Mouse (Mus musculus) intestine, embryonic 14.5 days (tissue): ENCODE data around the gene Aip. TPM values are rescaled to one million over a fixed set of nuclear protein-coding genes. Genes with fewer than 3 reads are reported as not detected.
A peak's percentile ranks its signal among the peaks of the same experiment; 100 is the strongest.

ENCODE experiments used
- ATAC-seq: fragments of 200-750 bp; cut with Nextera tagmentation; replicated peaks from 2 replicates; pipeline ENCODE4 v1.8.0; 2017; ENCODE audit warnings: low read depth, moderate number of reproducible peaks, moderate TSS enrichment, moderate library complexity; ENCODE audit not compliant: low FRiP score, low TSS enrichment
- DNase-seq: peaks from one replicate; pipeline ENCODE4 v3.0.0-alpha.2; 2018; ENCODE audit warnings: low spot score
- H3K27ac ChIP-seq: fragments of 300-500 bp; sonication (generic); 2 replicates; pipeline ENCODE4 v1.5.1; 2014; ENCODE audit warnings: low read depth, mild to moderate bottlenecking, control low read depth
- H3K27me3 ChIP-seq: fragments of 300-500 bp; sonication (generic); replicated peaks from 2 replicates; pipeline ENCODE4 v1.6.1; 2014; ENCODE audit warnings: low read length, control low read depth; ENCODE audit not compliant: control insufficient read depth, insufficient read depth
- H3K36me3 ChIP-seq: fragments of 300-500 bp; sonication (generic); 2 replicates; pipeline ENCODE4 v1.6.1; 2014; ENCODE audit warnings: low read length, control low read depth; ENCODE audit not compliant: control insufficient read depth, insufficient read depth
- H3K4me1 ChIP-seq: fragments of 300-500 bp; sonication (generic); replicated peaks from 2 replicates; pipeline ENCODE4 v1.6.1; 2014; ENCODE audit warnings: low read length, control low read depth, mixed read lengths; ENCODE audit not compliant: control insufficient read depth, insufficient read depth
- H3K4me2 ChIP-seq: fragments of 300-500 bp; sonication (generic); 2 replicates; pipeline ENCODE4 v1.6.1; 2014; ENCODE audit warnings: low read length
- H3K4me3 ChIP-seq: fragments of 300-500 bp; sonication (generic); 2 replicates; pipeline ENCODE4 v1.5.1; 2014; ENCODE audit warnings: low read depth, low read length, control low read depth, mixed read lengths
- H3K9ac ChIP-seq: fragments of 300-500 bp; sonication (generic); 2 replicates; pipeline ENCODE4 v1.6.1; 2014; ENCODE audit warnings: mild to moderate bottlenecking, low read length
- H3K9me3 ChIP-seq: fragments of 300-500 bp; sonication (generic); 2 replicates; pipeline ENCODE4 v1.6.1; 2016; ENCODE audit warnings: low read length, control low read depth; ENCODE audit not compliant: control insufficient read depth
- WGBS: fragments of 180-500 bp; shearing (Covaris S2); extraction: QIAGEN DNeasy Blood & Tissue Kit; methylation state at CpG from one replicate; pipeline ENCODE4 v1.1.7; 2014; 5-methylcytosine and 5-hydroxymethylcytosine counted together
- polyA plus RNA-seq: library from polyadenylated mRNA; unstranded; fragments of >200 nt; fragmentation: Nextera tagmentation; extraction: Ambion mirVana; gene quantifications from 2 replicates; pipeline ENCODE4 v1.2.1, GENCODE M21; 2014

The Aip gene
- polyA plus RNA-seq, 1 experiment from 2014 or later, result 89.7 TPM

DNA sequence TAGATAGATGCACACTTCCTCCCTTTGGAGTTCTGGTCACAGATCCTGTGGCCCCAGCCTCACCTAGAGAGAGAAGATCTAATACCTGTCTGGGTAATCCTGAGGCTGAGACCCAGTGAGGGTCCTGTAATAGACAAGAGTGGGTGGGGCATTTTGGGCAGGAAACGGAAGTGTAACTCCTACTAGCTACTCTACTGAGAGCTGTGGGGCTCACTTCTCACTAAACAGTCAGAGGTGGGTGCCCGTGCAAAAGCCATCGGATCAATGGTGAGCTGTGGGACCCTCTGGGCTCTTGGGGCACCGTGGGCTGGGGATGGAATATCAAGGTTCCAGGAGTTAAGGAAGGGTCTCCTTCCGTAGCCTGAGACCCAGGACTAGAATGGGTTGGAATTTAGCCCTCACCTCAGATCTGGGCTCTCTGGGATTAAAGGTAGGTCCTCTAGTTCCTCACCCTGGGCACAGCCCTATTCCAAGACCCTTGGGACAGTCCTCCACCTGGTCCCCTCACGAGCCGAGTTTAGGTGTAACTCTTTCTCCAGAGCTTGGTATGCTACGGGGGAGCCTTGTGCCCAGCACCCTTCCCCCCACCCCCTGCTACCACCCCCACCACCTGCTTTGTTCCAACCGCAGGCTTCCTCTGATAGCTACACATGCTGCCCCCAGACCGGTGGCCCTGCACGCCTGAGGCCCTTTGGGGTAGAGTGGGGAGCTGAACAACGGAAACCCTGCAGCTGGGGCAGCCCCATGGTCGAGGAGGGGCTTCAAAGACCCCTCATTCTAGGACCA is 29.0 kb upstream of the Aip start:
- DNase-seq (no peak), ATAC-seq (no peak)
- Histone ChIP-seq H3K9me3 (no peaks in the 10 kb centered on the region), H3K27ac (no peak overlapping the region), H3K9ac (no peak overlapping the region), H3K4me2 (no peak overlapping the region), H3K4me3 (no peak overlapping the region), H3K4me1 (peaks cover 3% of the 10 kb centered on the region; the same call in 1 of the 2 replicates), H3K27me3 (no peaks in the 10 kb centered on the region), H3K36me3 (peaks cover 67% of the 10 kb centered on the region)
- 77% methylated on average over 13 of the region's 13 CpGs for WGBS

DNA sequence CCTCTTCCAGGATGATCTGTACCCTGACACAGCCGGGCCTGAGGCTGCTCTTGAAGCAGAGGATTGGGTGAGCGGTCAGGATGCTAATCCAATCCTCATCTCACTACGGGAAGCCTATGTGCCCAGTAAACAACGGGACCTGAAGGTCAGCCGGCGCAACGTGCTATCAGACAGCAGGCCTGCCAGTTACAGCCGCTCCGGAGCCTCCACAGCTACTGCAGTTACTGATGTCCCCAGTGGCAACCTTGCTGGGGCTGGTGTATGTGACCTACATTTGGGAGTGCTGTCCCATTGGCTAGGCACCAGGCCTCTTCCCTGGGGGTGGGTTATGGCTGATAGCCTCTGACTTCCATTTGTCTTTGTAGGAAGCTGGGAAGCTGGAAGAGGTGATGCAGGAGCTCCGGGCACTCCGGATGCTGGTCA is 27.6 kb upstream of the Aip start, which contains the start of gene Ptprcap:
Gene Ptprcap, plus strand, starts transcription at position 373 of the 423 bp plus-strand sequence.
- H3K4me3 ChIP-seq, result no peak within 1 kb of the TSS
- H3K4me2 ChIP-seq, result no peak within 1 kb of the TSS
- H3K36me3 ChIP-seq, result peaks cover 55% of the 10 kb centered on the region
- no peaks in the 10 kb centered on the region for H3K9me3 ChIP-seq
- no peak within 1 kb of the TSS for H3K9ac ChIP-seq
- no peak for ATAC-seq
- no peak within 1 kb of the TSS for H3K27ac ChIP-seq
- H3K27me3 ChIP-seq, result no peaks in the 10 kb centered on the region
- WGBS, result 71% methylated on average over 11 of the region's 11 CpGs
- no peak for DNase-seq
- peaks cover 11% of the 10 kb centered on the region for H3K4me1 ChIP-seq

DNA sequence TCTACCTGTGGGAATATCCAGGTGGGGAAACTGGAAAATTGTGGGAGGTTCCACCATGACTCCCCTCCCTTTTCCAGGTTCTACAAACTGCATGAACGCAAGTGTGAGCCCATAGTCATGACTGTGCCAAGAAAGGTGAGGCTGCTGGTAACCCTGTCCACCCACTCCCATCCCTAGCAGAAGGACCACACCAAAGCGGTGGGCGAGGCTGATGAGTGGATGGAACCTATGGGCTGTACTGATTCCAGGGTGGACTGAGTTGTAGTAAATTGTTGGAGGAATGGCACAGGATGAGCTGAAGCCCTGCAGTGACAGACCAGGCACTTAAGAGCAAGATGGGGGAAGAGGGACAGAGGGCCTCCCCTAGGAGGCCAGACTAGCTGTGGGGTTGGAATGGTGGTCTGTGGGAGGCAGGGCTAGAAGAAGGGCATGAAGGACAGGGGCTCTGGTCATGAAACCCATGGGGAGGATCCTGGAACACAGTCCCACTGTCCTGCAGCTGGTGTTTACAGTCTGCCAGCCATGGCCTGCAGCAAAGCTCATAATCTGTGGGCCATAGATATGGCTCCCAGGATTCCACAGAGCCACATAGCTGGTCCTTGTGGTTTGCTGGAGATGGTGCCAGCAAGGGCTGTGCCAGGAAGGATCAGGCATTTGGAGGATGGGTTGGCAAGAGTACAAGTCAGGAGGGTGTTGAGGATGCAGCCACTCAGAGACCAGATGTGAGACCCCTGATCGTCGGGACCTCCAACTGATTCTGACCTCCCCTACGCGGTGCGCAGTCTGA is 27.0 kb upstream of the Aip start:
- no peak overlapping the region for H3K9ac ChIP-seq
- peaks cover 49% of the 10 kb centered on the region for H3K36me3 ChIP-seq
- H3K4me3 ChIP-seq, result no peak overlapping the region
- no peaks in the 10 kb centered on the region for H3K27me3 ChIP-seq
- H3K4me1 ChIP-seq, result peaks cover 17% of the 10 kb centered on the region
- 90% methylated on average over 8 of the region's 8 CpGs for WGBS
- no peak overlapping the region for H3K4me2 ChIP-seq
- DNase-seq (no peak), ATAC-seq (no peak)
- H3K9me3 ChIP-seq, result no peaks in the 10 kb centered on the region
- H3K27ac ChIP-seq, result no peak overlapping the region

DNA sequence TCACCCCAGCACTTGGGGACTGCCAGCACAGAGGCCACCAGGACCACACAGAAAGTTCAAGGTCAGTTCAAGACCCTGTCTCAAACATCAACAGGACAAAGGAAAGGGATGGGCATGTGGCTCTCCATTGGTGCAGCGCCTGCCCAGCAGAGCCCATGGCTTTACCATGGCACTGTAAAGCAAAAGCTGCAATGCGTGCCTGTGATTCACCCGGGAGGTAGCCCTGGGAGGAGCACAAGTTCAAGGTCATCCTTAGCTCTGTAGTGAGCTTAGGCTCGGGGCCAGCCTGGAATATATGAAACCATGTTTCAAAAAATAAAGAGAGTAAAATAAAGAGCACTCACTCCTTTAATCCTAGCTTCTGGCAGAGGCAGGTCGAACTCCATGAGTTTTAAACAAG is 26.2 kb upstream of the Aip start:
- 85% methylated on average over 5 of the region's 5 CpGs for WGBS
- peaks cover 17% of the 10 kb centered on the region for H3K4me1 ChIP-seq
- H3K27ac ChIP-seq, result no peak overlapping the region

DNA sequence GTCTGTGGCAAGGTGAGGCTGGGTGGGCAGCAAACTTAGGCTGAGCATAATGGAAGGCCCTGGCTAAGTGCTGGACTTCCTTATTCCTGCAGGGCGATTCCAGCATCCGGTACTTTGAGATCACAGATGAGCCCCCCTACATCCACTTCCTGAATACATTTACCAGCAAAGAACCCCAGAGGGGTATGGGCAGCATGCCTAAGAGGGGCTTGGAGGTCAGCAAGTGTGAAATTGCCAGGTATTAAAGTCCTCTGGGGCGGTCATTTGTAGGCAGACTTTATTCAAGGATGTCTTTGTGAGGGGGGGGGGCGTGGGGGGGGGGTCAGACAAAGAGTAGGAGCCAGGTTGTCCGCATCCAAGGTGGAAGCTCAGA is 25.8 kb upstream of the Aip start:
- WGBS, result 79% methylated on average over 4 of the region's 5 CpGs

More for the DNA sequence above, 26.2 kb upstream of the Aip start:
- no peak overlapping the region for H3K4me3 ChIP-seq
- peaks cover 41% of the 10 kb centered on the region for H3K36me3 ChIP-seq
- H3K4me2 ChIP-seq, result no peak overlapping the region
- ATAC-seq (no peak), DNase-seq (no peak)
- H3K9ac ChIP-seq, result no peak overlapping the region
- H3K9me3 ChIP-seq, result no peaks in the 10 kb centered on the region
- no peaks in the 10 kb centered on the region for H3K27me3 ChIP-seq

DNA sequence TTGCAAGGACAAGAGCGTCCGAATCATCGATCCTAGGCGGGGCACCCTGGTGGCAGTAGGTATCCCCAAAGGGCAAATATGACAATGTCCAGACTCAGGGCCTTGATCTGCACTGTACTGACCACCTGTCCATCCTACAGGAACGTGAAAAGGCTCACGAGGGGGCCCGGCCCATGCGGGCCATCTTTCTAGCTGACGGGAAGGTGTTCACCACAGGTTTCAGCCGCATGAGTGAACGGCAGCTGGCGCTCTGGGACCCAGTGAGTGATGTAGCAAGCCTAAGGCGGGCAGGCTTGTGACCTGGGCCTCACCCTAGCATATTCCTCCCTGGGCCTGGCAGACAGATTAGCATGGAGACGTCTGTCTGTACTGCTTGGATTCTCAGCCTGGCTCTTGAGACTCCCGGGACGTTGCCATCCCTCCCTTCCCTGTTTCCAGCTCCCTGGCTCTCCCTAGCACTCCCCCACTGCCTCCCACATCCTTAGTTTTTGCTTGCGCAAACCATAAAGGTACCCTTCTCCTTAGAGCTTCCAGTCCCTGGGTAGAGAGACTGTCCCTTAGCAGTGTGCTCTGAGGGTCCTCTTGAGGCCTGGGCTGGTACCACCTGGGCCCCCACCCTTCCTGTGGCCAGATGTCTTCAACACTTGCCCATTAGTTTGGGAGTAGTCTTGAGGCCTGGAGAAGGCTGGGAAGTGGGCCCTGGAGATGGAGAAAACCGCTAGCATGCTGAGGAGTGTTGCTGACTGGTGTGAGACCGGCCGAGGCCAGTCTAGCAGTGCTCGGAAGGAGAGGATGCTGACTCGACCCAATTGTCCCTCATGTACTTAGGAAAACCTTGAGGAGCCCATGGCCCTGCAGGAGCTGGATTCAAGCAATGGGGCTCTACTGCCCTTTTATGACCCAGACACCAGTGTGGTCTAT is 25.2 kb upstream of the Aip start:
- no peak for DNase-seq
- Histone ChIP-seq H3K4me2 (no peak overlapping the region), H3K27me3 (no peaks in the 10 kb centered on the region), H3K9ac (no peak overlapping the region), H3K27ac (no peak overlapping the region), H3K4me1 (peaks cover 17% of the 10 kb centered on the region), H3K9me3 (no peaks in the 10 kb centered on the region), H3K36me3 (peaks cover 32% of the 10 kb centered on the region), H3K4me3 (no peak overlapping the region)
- no peak for ATAC-seq
- 90% methylated on average over 22 of the region's 22 CpGs for WGBS

More for the DNA sequence above, 25.8 kb upstream of the Aip start:
- Histone ChIP-seq H3K36me3 (peaks cover 37% of the 10 kb centered on the region), H3K9me3 (no peaks in the 10 kb centered on the region), H3K4me2 (no peak overlapping the region), H3K4me3 (no peak overlapping the region), H3K27ac (no peak overlapping the region), H3K4me1 (peaks cover 17% of the 10 kb centered on the region), H3K27me3 (no peaks in the 10 kb centered on the region), H3K9ac (no peak overlapping the region)
- no peak for DNase-seq
- ATAC-seq, result no peak

DNA sequence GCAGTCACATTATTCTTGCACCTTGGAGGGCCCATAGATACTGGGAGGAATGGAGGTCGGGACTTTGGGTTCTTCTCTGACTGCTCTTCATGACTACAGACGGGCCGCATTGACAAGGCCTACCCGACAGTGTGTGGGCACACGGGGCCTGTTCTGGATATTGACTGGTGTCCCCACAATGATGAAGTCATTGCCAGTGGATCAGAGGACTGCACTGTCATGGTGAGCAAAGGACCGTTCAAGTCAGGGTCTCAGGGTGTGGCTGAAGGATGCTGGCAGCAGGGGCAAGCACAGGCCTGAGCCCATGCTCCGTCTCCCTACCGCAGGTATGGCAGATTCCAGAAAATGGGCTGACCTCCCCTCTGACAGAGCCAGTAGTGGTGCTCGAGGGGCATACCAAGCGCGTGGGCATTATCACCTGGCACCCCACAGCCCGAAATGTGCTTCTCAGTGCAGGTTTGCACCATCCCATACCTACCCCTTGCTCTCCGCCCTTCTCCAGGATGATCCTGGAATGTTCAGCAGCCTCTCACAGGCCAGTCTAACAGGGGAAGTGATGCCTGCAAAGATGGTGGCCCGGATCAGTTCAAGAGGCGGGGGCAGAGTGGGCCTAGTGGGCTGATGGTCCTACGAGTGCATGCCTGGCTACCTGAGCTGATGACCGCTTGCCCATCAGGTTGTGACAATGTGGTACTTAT is 24.3 kb upstream of the Aip start:
- Histone ChIP-seq H3K9me3 (no peaks in the 10 kb centered on the region), H3K4me1 (peaks cover 17% of the 10 kb centered on the region), H3K4me2 (peak overlapping the region; percentile 59), H3K9ac (peak overlapping the region; percentile 27; the same call in 1 of the 2 replicates), H3K4me3 (0 out of 2 replicates have a peak overlapping the region, but pooled peaks have one; percentile 88), H3K27ac (no peak overlapping the region), H3K27me3 (no peaks in the 10 kb centered on the region), H3K36me3 (peaks cover 32% of the 10 kb centered on the region)
- 94% methylated on average over 17 of the region's 17 CpGs for WGBS
- ATAC-seq (no peak), DNase-seq (no peak)

DNA sequence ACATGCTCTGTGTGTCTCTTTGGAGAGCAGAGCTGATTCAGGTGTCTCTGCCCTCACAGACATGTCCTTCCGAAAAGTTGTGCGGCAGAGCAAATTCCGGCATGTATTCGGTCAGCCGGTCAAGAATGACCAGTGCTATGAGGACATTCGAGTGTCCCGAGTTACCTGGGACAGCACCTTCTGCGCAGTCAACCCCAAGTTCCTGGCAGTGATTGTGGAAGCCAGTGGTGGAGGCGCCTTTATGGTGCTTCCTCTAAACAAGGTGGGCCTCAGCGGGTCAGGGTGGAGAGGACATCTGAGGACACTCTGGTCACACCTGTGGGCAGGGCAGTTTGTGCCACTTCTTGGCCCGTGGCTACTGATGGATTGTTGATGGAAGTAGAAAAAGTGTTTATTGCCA is 23.6 kb upstream of the Aip start:
- H3K4me1 ChIP-seq, result peaks cover 17% of the 10 kb centered on the region
- H3K9me3 ChIP-seq, result no peaks in the 10 kb centered on the region
- peak overlapping the region; percentile 88 for H3K4me3 ChIP-seq
- no peak for ATAC-seq
- peak overlapping the region; percentile 83 for H3K9ac ChIP-seq
- H3K27me3 ChIP-seq, result no peaks in the 10 kb centered on the region
- H3K36me3 ChIP-seq, result peaks cover 32% of the 10 kb centered on the region
- no peak overlapping the region for H3K27ac ChIP-seq
- no peak for DNase-seq
- peak overlapping the region; percentile 59 for H3K4me2 ChIP-seq
- WGBS, result 83% methylated on average over 11 of the region's 11 CpGs
